Mouse (Mus musculus): ENCODE results near the gene Kcnt2. TPM values are rescaled to one million over a fixed set of nuclear protein-coding genes. Genes with fewer than 3 reads are reported as not detected.

The Kcnt2 gene
- total RNA-seq, 1 experiment from 2014 or later, result not detected

GRCm38 (mm10) chr1:140339368-140339767 is 93.4 kb downstream of the Kcnt2 start:
- no peak for ATAC-seq (replicated peaks; ENCODE audit: insufficient number of reproducible peaks, low FRiP score, low TSS enrichment, poor library complexity, severe bottlenecking)

DNA sequence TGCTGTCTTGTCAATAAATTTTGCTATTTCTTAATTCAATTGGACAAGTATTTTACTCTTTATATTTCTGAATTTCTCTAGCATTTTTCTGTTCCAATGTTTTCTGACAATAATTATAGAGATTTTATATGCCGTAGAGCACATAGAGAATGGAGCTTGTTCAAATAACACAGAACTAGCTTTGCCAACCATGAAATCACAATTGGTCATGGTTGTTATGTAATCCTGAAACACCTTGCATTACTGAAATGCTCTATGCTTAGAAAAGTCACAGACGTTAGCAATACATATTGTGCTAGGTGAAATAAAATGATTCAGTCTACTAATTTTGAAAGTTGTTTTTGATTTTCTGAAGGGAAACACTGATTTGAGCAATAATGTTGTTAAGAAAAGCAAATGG is 118.8 kb downstream of the Kcnt2 start:
- no peak for ATAC-seq (replicated peaks; ENCODE audit: insufficient number of reproducible peaks, low FRiP score, low TSS enrichment, poor library complexity, severe bottlenecking)

- no peak for ATAC-seq (replicated peaks; ENCODE audit: insufficient number of reproducible peaks, low FRiP score, low TSS enrichment, poor library complexity, severe bottlenecking)
These were observed 127.6 kb downstream of the Kcnt2 start for GRCm38 (mm10) chr1:140373532-140373931.

DNA sequence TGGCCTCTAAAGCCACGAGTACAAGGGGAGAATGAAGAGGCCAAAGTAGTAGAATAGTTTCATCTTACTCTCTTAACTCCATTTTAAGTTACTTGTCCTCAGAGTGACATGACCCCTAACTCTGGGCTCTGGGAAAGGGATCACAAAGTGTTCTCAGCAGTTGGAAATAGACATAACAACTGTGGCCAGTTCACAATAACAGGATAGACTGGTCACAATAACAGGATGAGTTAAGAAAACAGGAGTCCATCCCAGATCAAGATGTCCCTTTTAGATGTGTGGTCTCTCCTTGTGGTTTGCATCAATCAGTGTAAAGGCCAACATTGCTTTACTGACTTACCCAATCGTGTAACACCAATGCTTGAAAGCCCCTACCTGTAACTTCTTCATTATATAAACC is 132.8 kb downstream of the Kcnt2 start:
- no peak for ATAC-seq (replicated peaks; ENCODE audit: insufficient number of reproducible peaks, low FRiP score, low TSS enrichment, poor library complexity, severe bottlenecking)

DNA sequence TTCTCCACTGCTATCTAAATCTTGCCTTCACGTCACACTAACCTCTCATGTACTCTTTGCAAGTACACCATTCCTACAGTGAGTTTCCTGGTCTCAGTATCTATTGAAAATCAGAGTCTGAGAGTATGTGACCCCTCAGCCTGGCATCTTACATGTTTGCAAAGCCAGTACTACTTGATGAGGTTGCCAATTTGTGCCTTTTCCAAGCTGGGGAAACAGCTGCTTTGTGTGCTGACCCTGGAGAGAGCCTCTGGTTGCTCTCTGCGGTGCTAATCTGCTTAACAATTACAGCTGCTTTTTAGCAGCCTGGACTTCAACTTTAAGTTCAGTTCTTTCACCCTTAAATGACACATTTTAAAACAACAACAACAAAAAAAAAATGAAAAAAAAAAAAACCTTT is 133.6 kb downstream of the Kcnt2 start:
- no peak for ATAC-seq (replicated peaks; ENCODE audit: insufficient number of reproducible peaks, low FRiP score, low TSS enrichment, poor library complexity, severe bottlenecking)

- ATAC-seq (replicated peaks; ENCODE audit: insufficient number of reproducible peaks, low FRiP score, low TSS enrichment, poor library complexity, severe bottlenecking), result no peak
These were observed 135.1 kb downstream of the Kcnt2 start for GRCm38 (mm10) chr1:140381093-140381492.

DNA sequence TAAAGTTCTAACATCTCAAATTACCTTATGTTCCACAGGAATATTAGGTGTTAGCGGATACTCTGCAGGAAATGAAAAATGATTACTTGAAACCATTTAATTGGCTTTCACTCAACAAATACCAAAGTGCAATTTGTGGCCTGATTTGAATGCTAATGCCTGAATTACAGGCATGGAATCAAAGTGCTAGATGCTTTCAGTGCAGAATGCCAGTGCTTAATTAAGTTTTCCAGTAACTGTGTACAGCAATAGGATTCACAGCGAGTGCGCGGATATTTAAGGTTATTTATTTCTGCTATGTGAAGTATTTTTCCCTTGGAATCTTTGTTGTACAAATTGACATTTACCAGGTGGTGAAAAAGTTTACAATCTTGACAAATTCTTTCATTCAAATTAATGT is 144.3 kb downstream of the Kcnt2 start:
- ATAC-seq (replicated peaks; ENCODE audit: insufficient number of reproducible peaks, low FRiP score, low TSS enrichment, poor library complexity, severe bottlenecking), result no peak

DNA sequence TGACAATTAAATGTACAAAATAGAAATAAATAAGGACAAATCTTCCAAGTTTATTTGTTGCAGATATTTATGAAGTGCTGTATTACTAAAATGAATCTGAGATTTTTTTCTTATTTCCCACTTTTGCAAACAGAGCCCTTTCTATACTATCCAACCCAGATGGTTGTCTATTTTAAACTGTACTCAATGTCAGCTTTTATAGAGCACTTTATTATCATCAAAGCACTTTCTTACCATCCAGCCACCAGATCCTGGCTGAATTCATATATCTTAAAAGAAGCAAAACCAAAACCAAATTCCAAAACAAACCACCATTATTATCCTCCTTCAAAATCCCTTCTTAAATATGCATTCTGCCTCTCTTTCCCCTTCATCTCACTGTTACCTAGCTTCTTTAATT is 151.8 kb downstream of the Kcnt2 start:
- no peak for ATAC-seq (replicated peaks; ENCODE audit: insufficient number of reproducible peaks, low FRiP score, low TSS enrichment, poor library complexity, severe bottlenecking)

- no peak for ATAC-seq (replicated peaks; ENCODE audit: insufficient number of reproducible peaks, low FRiP score, low TSS enrichment, poor library complexity, severe bottlenecking)
These were observed 160.8 kb downstream of the Kcnt2 start for GRCm38 (mm10) chr1:140406631-140407288.

DNA sequence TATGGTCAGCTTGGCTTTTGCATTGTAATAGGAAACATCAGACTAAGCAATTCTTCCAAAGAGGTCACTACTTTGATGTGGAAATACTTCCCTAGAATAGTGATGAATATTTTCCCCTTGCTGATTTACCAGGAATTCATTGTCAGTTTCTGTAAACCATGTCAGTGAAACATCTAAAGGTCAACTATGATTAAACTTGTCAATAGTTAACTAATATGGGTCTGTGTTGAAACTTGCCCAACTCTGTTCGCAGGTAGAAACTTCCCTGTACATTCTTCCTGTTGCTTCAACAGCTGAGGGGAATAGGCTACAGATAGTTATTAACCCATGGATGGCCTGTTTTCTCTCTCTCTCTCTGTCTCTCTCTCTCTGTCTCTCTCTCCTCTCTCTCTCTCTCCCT is 169.8 kb downstream of the Kcnt2 start:
- no peak for ATAC-seq (replicated peaks; ENCODE audit: insufficient number of reproducible peaks, low FRiP score, low TSS enrichment, poor library complexity, severe bottlenecking)

- ATAC-seq (replicated peaks; ENCODE audit: insufficient number of reproducible peaks, low FRiP score, low TSS enrichment, poor library complexity, severe bottlenecking), result no peak
These were observed 177.0 kb downstream of the Kcnt2 start for GRCm38 (mm10) chr1:140422954-140423353.

GRCm38 (mm10) chr1:140429284-140429850 is 183.4 kb downstream of the Kcnt2 start:
- no peak for ATAC-seq (replicated peaks; ENCODE audit: insufficient number of reproducible peaks, low FRiP score, low TSS enrichment, poor library complexity, severe bottlenecking)

DNA sequence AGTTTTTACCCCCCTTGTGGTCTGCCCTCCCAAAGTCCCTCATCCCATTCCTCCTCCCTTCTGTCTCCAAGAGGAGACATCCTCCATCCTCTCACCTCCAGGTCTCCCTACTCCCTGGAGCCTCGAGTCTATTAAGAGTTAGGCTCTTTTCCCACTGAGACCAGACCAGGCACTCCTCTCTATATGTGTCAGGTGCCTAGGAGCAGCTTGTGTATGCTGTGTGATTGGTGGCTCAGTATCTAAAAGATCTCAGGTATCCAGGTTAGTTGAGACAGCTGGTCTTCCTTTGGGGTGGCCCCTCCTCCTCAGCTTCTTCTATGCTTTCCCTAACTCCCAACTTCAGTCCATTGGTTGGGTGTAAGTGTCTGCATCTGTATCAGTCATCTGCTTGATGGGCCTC is 186.1 kb downstream of the Kcnt2 start:
- ATAC-seq (replicated peaks; ENCODE audit: insufficient number of reproducible peaks, low FRiP score, low TSS enrichment, poor library complexity, severe bottlenecking), result no peak

DNA sequence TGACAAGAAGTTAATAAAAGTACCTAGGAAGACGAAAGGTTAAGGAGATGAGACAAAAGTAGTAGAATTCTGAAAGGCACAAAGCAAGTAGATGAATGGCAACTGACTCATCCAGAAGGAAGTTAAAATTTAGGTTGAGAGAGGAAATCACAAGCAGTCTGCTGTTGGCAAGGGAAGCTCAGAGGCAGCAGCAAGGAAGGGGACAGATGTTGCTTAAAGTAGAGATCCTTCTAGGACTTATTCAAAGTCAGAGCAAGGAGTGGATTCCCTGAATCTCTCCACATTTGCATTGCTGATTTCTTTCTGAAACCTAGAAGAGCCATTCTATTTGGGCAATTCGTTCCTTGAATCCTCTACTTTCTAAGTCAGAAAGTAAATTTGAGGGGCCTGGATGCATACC is 188.8 kb downstream of the Kcnt2 start:
- ATAC-seq (replicated peaks; ENCODE audit: insufficient number of reproducible peaks, low FRiP score, low TSS enrichment, poor library complexity, severe bottlenecking), result no peak

DNA sequence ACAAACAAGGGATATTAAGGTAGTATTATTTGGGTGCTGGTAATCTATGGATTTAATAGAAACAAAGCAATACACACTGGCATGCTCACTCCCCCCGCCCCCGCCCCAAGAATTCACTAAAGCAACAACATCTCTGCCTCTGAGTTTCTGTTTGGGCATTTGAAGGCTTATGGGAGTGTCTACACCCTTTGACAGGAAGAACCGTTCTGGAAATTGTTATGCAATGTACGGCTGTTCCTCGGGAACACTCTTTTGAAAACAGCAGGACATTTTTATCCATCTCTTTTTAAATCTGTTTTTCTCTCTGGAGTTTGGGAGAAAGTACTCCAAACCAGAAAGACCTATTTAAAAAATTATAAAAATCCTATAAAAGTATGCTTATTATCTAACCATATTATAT is 192.2 kb downstream of the Kcnt2 start:
- ATAC-seq (replicated peaks; ENCODE audit: insufficient number of reproducible peaks, low FRiP score, low TSS enrichment, poor library complexity, severe bottlenecking), result no peak

DNA sequence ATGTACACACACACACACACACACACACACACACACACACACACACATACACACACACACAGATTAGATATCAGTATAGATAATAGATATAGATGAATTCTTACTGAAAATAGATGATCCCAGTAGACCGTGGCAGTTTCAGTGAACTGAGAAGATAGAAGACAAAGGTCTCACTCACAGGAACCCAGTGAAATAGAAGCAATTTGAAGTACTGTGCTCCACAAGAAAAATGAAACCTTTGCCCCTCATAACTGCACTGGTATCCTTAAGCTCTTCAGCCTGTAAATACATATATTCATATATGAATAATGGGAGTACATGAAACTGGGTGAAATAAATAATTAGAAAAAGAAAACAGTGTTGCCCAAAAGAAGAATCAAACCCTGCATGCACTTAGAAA is 197.9 kb downstream of the Kcnt2 start:
- no peak for ATAC-seq (replicated peaks; ENCODE audit: insufficient number of reproducible peaks, low FRiP score, low TSS enrichment, poor library complexity, severe bottlenecking)

DNA sequence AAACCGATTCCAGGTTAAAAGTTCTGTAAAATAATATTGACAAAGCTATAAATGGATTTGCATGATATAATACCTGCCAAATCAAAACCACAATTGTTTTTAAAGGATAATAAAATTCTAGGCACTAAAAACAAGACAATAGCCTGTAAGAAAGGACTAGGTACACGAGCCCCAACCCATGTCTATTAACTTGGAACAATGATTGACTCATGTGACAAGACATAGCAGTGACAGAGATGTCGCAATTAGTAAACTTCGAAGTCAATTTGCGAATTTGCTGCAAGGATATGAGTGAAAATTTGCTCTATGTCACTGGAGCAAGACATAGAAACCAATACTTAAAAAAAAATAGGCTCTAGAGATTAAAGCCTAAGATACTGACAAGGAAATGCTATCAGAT is 198.4 kb downstream of the Kcnt2 start:
- ATAC-seq (replicated peaks; ENCODE audit: insufficient number of reproducible peaks, low FRiP score, low TSS enrichment, poor library complexity, severe bottlenecking), result no peak

DNA sequence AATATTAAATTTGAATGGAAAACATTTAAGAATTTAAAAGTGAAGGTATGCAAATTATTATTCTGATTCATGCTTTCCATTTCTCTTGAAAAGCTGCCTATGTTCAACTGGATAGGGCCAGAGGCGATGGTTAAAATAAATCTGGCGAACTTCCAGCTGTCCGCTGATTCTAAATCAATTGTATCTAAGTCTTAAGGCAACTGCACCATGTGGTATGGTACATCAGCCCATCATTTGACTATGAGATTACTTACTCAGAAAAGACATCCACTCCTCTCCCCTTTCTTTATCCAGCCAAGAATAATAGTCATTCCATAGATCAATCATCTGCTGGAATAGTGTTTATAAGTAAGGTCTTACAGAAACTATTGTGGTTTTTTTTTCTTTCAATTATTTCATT is 205.5 kb downstream of the Kcnt2 start:
- ATAC-seq (replicated peaks; ENCODE audit: insufficient number of reproducible peaks, low FRiP score, low TSS enrichment, poor library complexity, severe bottlenecking), result no peak

- no peak for ATAC-seq (replicated peaks; ENCODE audit: insufficient number of reproducible peaks, low FRiP score, low TSS enrichment, poor library complexity, severe bottlenecking)
These were observed 206.0 kb downstream of the Kcnt2 start for GRCm38 (mm10) chr1:140451924-140452323.

- ATAC-seq (replicated peaks; ENCODE audit: insufficient number of reproducible peaks, low FRiP score, low TSS enrichment, poor library complexity, severe bottlenecking), result no peak
These were observed 209.9 kb downstream of the Kcnt2 start for GRCm38 (mm10) chr1:140455903-140456302.

- ATAC-seq (replicated peaks; ENCODE audit: insufficient number of reproducible peaks, low FRiP score, low TSS enrichment, poor library complexity, severe bottlenecking), result no peak
These were observed 210.9 kb downstream of the Kcnt2 start for GRCm38 (mm10) chr1:140456873-140457272.

All from monocyte, adult 5-6 weeks (primary cell).